Mouse (Mus musculus) liver, postnatal 0 days (tissue): ENCODE data around the gene Rapgef4.

ENCODE experiments used
- CTCF ChIP-seq: sonication (generic); IDR thresholded peaks from 2 replicates; pipeline ENCODE4 v1.5.1; 2016; ENCODE audit warnings: antibody characterized with exemption, low read depth
- EP300 ChIP-seq: IDR thresholded peaks from 2 replicates; pipeline ENCODE4 v1.6.1; 2016; ENCODE audit warnings: antibody characterized with exemption, low read depth, mild to moderate bottlenecking

GRCm38 (mm10) chr2:72054280-72054679 lies 73.2 kb downstream of the Rapgef4 start:
- TF ChIP-seq CTCF (no peak), EP300 (no peak)
